Mouse (Mus musculus) heart, postnatal 0 days (tissue): ENCODE measurements around the gene Cpsf2.
A peak's percentile ranks its signal among the peaks of the same experiment; 100 is the strongest.

ENCODE experiments used
- CTCF ChIP-seq: IDR thresholded peaks from 2 replicates; pipeline ENCODE4 v1.5.1; 2016; ENCODE audit warnings: antibody characterized with exemption, control low read depth, low read depth
- EP300 ChIP-seq: IDR thresholded peaks from 2 replicates; pipeline ENCODE4 v1.6.1; 2016; ENCODE audit warnings: antibody characterized with exemption, low read depth

DNA sequence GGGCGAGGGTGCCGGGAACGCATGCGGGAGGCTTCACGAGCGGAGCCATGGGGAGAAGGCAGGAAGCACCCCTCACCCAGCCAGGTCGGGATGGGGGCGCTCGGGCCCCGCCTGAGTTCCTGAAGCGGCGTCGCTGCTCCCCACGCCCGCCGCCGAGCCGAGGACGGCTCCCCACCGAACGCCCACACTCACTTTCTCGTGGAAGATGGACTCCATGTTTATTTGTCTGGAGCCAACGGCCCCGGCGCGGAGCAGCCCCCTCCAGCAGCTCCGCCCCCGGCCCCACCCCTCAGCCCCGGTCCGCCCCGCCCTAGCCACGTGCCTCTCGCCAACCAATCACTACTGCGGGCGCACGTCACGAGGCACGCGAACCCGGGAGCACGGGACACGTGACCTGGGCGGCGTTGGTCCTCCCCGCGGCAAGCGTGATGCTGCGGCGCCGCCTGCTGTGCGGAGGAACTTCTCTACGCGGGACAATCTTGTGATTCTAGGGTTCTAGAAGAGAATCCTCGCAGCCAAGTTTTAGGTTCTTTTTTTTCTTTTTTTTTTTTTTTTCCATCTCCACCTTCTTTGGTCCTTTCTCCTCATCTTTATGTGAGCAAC lies 17.7 kb upstream of the Cpsf2 start, which contains the start of gene Atxn3:
- TF ChIP-seq CTCF (peak; percentile 76), EP300 (0 out of 2 replicates have a peak, but pooled peaks have one; percentile 19)
